Mouse (Mus musculus): Measurements from ENCODE around the gene Enc1.

DNA sequence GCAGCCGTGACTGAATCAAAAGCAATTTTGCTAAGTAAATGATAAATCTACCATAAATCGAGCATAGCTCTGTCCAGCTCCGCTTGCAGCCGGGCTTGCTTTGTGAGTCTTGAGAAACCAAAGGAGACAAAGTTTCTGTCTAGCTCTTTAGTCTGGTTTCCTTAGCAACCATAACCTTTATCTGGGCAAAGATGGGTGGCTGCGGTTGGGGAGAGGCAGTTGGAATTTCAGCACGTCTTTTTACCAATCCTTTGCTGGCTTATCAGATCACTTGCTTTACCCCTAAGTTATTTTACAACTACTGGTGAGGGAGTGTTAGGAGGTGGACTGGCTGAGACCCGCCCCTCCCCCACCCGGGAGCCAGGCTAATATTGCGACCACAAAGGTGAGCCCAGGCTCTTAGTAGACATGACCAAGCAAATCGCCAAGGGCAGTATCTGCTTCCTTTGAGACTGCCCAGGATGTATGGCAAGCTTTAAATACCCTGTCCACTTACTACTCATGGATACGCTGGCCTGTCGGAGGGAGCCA lies 16.0 kb downstream of the Enc1 start:
- TF ChIP-seq CTCF (IDR thresholded peaks at IDR 0.05; ENCODE audit: borderline replicate concordance, extremely low read depth, insufficient read depth, insufficient read length) (no peak), POLR2A (IDR thresholded peaks at IDR 0.05; ENCODE audit: borderline replicate concordance, extremely low read depth, insufficient read depth, insufficient read length, poor library complexity, severe bottlenecking) (no peak)

Measured in brain, embryonic 14.5 days (tissue).